Mouse (Mus musculus): Measurements from ENCODE around the gene Tctn3.

The Tctn3 gene

DNA sequence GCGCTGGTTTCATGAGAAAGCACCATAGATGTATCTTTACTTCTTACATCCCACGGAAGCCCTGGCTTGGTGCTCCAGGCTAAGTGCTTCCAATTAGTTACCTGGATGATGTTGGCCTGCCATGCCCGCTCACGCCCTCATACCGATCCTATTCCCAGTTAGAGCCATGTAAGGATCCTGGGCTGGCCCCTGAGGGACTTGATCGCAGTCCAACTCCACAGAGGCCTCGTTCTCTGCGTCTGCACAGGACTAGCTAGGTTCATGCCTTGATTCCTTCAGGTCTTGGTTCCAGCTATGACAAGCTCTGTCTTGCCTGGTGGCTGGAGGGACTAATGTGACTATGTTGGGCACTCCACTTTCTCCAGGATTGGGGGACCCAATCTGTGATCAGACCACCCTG is 56.9 kb downstream of the Tctn3 start:
- DNase-seq (ENCODE audit: low spot score) = no peak

DNA sequence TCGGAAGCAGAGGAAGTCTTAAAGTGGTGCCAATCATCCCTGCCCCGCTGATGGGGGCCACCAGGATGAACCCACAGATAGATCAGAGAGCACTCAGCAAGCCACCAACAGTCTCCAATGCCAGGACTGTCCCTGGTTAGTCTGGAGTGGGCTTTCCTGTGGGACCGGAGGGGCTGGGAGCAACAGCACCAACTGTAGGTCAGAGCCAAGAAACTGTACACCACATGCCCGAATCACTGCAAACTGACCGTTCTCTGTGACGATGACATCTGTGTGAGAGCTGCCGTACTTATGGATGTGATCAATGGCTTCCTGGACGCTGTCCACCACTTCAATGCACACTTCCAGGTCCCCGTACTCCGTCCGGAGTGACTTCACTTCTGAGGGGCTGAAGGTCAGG is 57.7 kb downstream of the Tctn3 start:
- no peak for DNase-seq (ENCODE audit: low spot score)

- no peak for DNase-seq (ENCODE audit: low spot score)
These were observed 58.2 kb downstream of the Tctn3 start for GRCm38 (mm10) chr19:40553849-40554248.

- no peak for DNase-seq (ENCODE audit: low spot score)
These were observed 58.8 kb downstream of the Tctn3 start for GRCm38 (mm10) chr19:40553014-40553789.

DNA sequence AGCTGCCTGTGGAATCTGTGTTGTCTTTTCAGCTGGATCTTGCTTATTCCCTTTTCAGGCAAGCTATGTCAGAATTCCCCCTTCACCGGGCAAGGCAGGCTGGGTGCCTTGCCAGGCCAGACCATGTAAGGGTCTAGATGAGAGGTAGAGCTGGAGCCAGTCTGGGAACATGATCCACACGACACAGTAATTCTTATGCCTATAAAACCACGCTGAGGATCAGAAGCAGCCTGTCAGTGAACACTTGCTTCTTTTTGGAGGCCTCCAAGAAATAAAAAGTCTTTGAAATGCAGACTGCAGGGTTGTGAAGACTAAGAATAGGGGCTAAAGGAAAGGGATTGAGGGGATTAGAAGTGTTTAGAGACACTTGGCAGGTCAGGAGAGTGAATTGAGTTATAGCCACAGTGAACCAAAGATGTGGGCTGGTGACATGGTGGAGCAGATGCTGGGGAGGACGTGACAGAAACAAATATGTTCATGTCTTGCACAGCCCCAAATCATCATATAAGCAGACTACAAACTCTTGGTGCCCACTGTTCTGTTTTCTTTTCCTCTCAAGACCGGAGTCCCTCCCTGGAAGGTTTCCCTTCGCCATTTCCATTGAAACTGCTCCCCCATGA is 62.4 kb downstream of the Tctn3 start:
- no peak for DNase-seq (ENCODE audit: low spot score)

DNA sequence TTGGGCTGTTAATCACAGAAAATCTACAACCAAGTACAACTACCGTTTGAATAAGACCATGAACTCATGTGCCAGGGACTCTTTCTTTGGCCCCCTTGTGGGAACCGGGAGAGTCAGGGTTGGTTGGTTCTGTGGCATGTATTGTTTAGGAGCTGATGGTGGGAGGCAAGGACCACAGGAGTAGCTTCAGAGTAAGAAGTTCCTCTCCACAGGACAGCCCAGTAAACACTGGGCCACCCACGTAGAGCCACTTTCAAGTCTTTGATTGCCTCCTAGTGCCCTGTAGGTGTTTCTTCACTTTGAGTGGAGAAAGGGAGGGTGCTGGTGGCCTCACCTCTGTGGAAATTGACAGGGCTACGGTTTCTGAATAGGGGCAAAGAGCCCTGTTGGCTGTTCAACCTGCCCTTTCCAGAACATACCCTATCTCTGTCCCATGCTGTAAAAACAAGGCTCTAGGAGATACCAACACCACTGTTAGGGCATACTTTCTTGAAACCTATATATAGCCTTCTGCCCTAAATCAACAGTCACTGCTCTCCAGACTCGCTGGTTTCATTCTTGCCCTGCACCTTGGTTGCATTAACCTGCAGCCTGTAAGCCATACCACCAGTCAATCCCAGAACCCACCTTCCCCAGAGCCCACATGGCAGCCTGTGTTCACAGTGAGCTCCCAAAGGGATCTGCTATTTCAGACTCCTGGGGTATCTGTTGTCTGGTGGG is 63.1 kb downstream of the Tctn3 start:
- no peak for DNase-seq (ENCODE audit: low spot score)

- DNase-seq (ENCODE audit: low spot score) = no peak
These were observed 63.6 kb downstream of the Tctn3 start for GRCm38 (mm10) chr19:40548386-40548785.
